Mouse (Mus musculus) brain, embryonic 14.5 days (tissue): Measurements from ENCODE around the gene Ttc17. TPM values are rescaled to one million over a fixed set of nuclear protein-coding genes. Genes with fewer than 3 reads are reported as not detected.

Source experiments
- DNase-seq: peaks from one replicate; pipeline ENCODE4 v3.0.0-alpha.2; 2011; ENCODE audit warnings: low read depth
- CTCF ChIP-seq: fragments of 200-500 bp; IDR thresholded peaks from 2 replicates; pipeline ENCODE4 v1.5.1; 2012; ENCODE audit warnings: inconsistent platforms, mild to moderate bottlenecking, moderate library complexity, borderline replicate concordance; ENCODE audit not compliant: insufficient read depth, insufficient read length; ENCODE audit errors: extremely low read depth
- POLR2A ChIP-seq: fragments of 200-500 bp; IDR thresholded peaks from 2 replicates; pipeline ENCODE4 v1.6.1; 2012; ENCODE audit warnings: mild to moderate bottlenecking, inconsistent platforms, borderline replicate concordance; ENCODE audit not compliant: poor library complexity, insufficient read depth, insufficient read length, severe bottlenecking; ENCODE audit errors: extremely low read depth
- polyA plus RNA-seq: library from polyadenylated mRNA; depleted of rRNA; stranded (reverse); fragments of >200 nt; gene quantifications from 2 replicates; pipeline ENCODE4 v1.2.3, GENCODE M21; 2012

The Ttc17 gene
- polyA plus RNA-seq, 1 experiment: 28.5 TPM

DNA sequence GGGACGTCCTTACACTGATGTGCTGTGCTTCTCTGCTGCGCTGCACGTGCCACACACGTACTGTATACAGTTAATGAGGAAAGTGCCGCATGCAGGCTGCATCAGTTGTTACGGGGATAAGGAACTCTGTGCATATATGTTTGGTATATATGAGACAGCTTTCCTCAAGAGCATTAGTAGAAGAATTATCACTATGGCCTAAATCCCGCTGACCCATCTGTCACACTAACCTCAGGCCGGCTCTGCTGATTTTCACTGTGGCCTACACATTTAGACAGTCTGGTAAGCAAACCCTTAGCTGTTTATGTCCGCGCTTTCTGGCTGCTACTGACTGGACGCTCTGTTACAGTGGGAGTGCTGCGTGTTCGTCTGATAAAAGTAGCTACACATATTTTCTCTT is 77.2 kb downstream of the Ttc17 start:
- no peak for DNase-seq
- TF ChIP-seq CTCF (no peak), POLR2A (no peak)

DNA sequence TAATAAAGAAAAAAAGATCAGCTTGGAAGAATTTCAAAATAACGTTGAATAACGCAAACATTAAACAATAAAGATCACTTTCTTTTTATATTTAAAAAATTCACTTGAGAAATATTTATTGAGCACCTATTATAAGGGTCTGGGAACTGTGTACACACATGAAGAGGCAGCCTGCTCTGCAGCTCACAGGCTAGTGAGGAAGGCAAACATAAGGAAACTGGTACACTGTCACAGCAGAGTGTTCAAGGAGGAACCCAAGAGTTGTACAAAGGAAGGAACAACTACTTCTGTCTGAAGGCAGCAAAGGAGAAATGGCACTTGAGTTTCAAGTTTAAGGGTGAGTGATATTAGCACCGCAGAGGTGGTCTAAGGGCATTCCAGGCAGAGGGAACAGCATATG is 78.7 kb downstream of the Ttc17 start:
- DNase-seq: no peak
- TF ChIP-seq POLR2A (no peak), CTCF (no peak)

DNA sequence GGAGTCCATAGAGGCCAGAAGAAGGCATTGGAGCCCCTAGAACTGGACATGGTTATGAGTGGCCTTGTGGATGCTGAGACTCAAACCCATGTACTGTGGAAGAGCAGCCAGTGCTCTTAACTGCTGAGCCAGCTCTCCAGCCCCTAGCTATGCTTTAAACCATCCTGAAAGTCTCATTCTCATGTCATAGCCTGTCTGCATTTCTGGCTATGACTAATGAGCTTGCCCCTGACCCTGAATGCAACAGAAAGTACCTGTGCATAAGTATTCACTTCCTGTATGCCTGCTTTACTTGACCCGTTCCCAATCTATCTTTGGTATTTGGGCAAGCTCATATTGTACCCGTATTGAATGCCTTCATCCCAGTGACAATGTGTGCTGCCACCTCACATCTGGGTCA is 86.7 kb downstream of the Ttc17 start:
- no peak for DNase-seq
- TF ChIP-seq POLR2A (no peak), CTCF (no peak)

DNA sequence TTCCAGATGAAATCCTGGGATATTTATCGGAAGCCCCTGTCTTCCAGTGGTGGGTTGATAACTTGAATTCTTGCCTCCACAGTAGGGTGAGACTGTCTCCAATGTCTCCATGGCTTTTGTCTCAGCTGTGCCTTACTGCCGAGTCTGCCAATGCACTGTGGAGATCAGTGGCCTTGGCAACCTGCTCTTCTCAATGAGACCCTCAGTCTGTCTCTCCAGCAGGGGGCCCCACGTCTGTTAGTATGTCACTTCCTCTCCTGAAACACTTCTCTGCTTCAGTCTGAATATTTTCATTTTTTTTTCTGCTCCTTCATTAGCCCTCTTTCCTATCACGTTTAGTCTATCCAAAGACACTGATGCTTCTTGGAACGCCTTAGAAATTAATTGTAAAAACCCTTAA is 90.0 kb downstream of the Ttc17 start:
- DNase-seq: peak; percentile 43
- no peak for TF ChIP-seq POLR2A
- TF ChIP-seq CTCF: 0 out of 2 replicates have a peak, but pooled peaks have one; percentile 37

GRCm38 (mm10) chr2:94303984-94304383 is 102.5 kb downstream of the Ttc17 start:
- no peak for DNase-seq
- no peak for TF ChIP-seq POLR2A
- no peak for TF ChIP-seq CTCF

DNA sequence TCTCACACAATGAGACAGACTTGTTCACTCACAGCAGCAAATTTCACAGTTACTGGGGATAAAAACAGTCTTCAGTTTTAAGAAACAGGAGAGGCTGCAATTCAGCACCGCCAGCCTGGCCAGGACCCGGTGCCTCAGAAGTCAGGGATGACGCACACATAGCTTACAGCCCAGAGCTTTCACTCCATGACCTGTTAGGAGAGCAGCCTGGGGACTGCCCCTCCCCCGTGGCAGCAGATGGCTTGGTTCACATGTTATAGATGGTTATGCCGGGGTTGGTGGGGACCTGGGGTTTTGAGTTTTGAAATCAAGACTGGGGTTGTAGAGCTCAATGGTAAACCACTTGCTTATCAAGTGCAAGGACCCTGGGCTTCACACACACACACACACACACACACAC is 104.1 kb downstream of the Ttc17 start:
- DNase-seq: no peak
- no peak for TF ChIP-seq CTCF
- no peak for TF ChIP-seq POLR2A

DNA sequence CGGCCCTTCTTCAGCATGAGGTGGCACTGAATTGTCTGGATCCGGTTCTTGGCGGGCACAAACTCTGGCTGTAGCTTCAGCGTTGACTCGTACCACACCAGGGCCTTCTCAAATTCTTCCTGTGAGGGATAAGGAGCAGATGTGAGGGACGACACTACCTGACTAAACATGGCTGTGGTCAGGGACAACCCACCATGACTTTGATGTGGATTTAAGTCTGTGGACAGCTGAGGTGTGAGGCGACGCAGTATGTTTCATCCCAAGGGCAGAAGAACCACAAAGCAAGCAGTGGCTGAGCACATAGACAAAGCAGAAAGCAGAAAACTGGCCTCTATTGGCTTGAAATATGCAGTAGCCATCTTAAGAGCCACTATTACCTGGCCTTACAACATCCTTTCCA is 104.7 kb downstream of the Ttc17 start:
- no peak for TF ChIP-seq POLR2A
- no peak for TF ChIP-seq CTCF
- DNase-seq: no peak

- TF ChIP-seq POLR2A: no peak
- no peak for TF ChIP-seq CTCF
- DNase-seq: no peak
Measured at GRCm38 (mm10) chr2:94297467-94297866, 109.0 kb downstream of the Ttc17 start.

GRCm38 (mm10) chr2:94290483-94290882 is 116.0 kb downstream of the Ttc17 start:
- peak; percentile 92 for DNase-seq
- TF ChIP-seq POLR2A: no peak
- TF ChIP-seq CTCF: peak; percentile 95

GRCm38 (mm10) chr2:94289659-94290058 is 116.8 kb downstream of the Ttc17 start:
- DNase-seq: no peak
- TF ChIP-seq CTCF (no peak), POLR2A (no peak)

DNA sequence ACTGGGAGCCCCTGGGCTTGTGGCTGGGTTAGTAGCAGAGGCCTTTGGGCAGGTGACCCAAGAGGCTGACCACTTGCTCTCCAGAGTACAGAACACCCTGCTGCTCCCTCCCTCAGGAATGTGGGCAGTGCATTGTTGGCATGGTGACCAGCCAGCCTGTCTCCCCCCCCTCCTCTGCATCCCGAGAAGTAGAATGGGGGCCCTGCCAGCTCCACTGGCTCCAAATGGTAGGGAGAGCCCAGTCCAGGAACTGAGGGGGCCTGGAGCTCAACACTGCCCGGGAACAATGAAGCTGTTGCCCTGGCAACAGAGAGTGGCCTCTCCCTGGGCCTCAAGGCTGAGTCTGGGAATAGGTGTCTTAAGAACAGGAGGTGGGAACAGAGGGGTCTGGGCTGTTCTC is 117.3 kb downstream of the Ttc17 start:
- DNase-seq: peak; percentile 96
- TF ChIP-seq CTCF: no peak
- TF ChIP-seq POLR2A: no peak

DNA sequence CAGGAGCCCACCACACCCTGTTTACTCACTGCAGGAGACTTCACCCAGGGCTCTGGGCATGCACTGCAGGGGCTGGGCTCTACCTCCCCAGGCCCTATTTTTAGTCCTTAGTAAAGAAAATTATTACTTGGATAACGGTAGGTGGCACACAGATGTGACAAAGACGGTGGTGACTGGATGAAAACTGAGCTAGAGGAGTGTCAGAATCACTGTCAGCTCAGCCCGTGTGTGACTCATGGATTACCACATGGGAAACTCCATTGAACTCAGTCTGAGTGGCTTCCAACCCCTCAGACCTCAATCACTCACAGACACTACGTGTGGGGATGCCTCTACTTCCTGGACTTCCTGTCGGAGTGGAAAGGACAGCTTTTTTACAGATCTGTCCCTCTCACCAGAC is 118.4 kb downstream of the Ttc17 start:
- no peak for DNase-seq
- TF ChIP-seq POLR2A (no peak), CTCF (no peak)
